Mouse (Mus musculus): Measurements from ENCODE around the gene Ece1.

DNA sequence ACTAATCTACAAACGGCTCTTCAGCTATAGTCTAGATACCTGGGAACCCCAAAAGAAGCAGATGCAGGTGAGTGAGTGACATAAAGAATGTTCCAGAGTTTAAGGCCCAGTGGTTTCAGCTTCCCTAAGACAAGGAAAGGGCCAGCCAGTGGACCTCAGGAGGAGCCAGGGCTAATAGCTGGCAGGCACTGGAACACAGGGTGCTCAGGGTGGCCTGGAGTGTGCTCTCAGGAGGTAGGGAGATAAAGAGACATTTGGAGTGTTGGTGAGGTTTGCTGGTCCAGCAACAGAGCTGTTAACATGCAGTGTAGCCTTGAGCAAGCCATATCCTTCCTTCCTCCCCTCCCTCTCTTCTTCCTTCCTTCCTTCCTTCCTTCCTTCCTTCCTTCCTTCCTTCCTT is 66.8 kb downstream of the Ece1 start:
- TF ChIP-seq CTCF (IDR thresholded peaks at IDR 0.05; ENCODE audit: control insufficient read depth, insufficient read depth, insufficient replicate concordance, low read depth, low read length): no peak
- TF ChIP-seq POLR2A (IDR thresholded peaks at IDR 0.05; ENCODE audit: control insufficient read depth, low read depth, low read length): no peak

Measured in testis, adult 2 months (tissue).